Mouse (Mus musculus): ENCODE data around the gene Abhd10. TPM values are rescaled to one million over a fixed set of nuclear protein-coding genes. Genes with fewer than 3 reads are reported as not detected.
A peak's percentile ranks its signal among the peaks of the same experiment; 100 is the strongest.

Gene Abhd10
- polyA plus RNA-seq, 1 experiment from 2014 or later = 27.6 TPM

GRCm38 (mm10) chr16:45724061-45724741 lies 18.6 kb downstream of the Abhd10 start, which contains the start of gene Tagln3:
Gene Tagln3 (minus strand): TSS chr16:45724608.
- peak within 1 kb of the TSS; percentile 76 for H3K9ac ChIP-seq
- H3K4me2 ChIP-seq = peak within 1 kb of the TSS; percentile 91
- WGBS = 1% methylated on average over 30 of the region's 30 CpGs
- H3K4me3 ChIP-seq = peak within 1 kb of the TSS; percentile 60
- H3K9me3 ChIP-seq = no peaks in the 10 kb centered on the region
- no peak within 1 kb of the TSS for H3K27ac ChIP-seq (replicated peaks)
- H3K36me3 ChIP-seq = peaks cover 13% of the 10 kb centered on the region
- no peaks in the 10 kb centered on the region for H3K27me3 ChIP-seq (replicated peaks)
- ATAC-seq (ENCODE audit: extremely low read depth, insufficient number of reproducible peaks, low FRiP score, low TSS enrichment) = no peak
- peaks cover 14% of the 10 kb centered on the region for H3K4me1 ChIP-seq

GRCm38 (mm10) chr16:45723172-45723901 lies 19.4 kb downstream of the Abhd10 start:
- Histone ChIP-seq H3K9me3 (no peaks in the 10 kb centered on the region), H3K36me3 (peaks cover 7% of the 10 kb centered on the region), H3K4me1 (peaks cover 14% of the 10 kb centered on the region), H3K27ac (replicated peaks) (no peak overlapping the region), H3K9ac (peak overlapping the region; percentile 76; the same call in 1 of the 2 replicates), H3K4me2 (peak overlapping the region; percentile 91), H3K27me3 (replicated peaks) (no peaks in the 10 kb centered on the region), H3K4me3 (peak overlapping the region; percentile 60)
- WGBS = 58% methylated on average over 6 of the region's 6 CpGs
- no peak for ATAC-seq (ENCODE audit: extremely low read depth, insufficient number of reproducible peaks, low FRiP score, low TSS enrichment)

GRCm38 (mm10) chr16:45722460-45722951 lies 20.2 kb downstream of the Abhd10 start:
- no peak for ATAC-seq (ENCODE audit: extremely low read depth, insufficient number of reproducible peaks, low FRiP score, low TSS enrichment)
- Histone ChIP-seq H3K9me3 (no peaks in the 10 kb centered on the region), H3K4me1 (peaks cover 14% of the 10 kb centered on the region), H3K36me3 (0 out of 2 replicates have a peak, but pooled peaks cover 4% of the 10 kb centered on the region), H3K4me3 (no peak overlapping the region), H3K27ac (replicated peaks) (no peak overlapping the region), H3K4me2 (no peak overlapping the region), H3K9ac (no peak overlapping the region), H3K27me3 (replicated peaks) (no peaks in the 10 kb centered on the region)
- 73% methylated on average over 3 of the region's 3 CpGs for WGBS

GRCm38 (mm10) chr16:45720022-45720630 lies 22.6 kb downstream of the Abhd10 start:
- 76% methylated on average over 10 of the region's 10 CpGs for WGBS
- ATAC-seq (ENCODE audit: extremely low read depth, insufficient number of reproducible peaks, low FRiP score, low TSS enrichment) = no peak
- Histone ChIP-seq H3K27me3 (replicated peaks) (no peaks in the 10 kb centered on the region), H3K27ac (replicated peaks) (no peak overlapping the region), H3K4me1 (peaks cover 14% of the 10 kb centered on the region), H3K4me2 (no peak overlapping the region), H3K9me3 (peaks cover 4% of the 10 kb centered on the region; the same call in 1 of the 2 replicates), H3K9ac (no peak overlapping the region), H3K36me3 (peaks cover 7% of the 10 kb centered on the region; the same call in 1 of the 2 replicates), H3K4me3 (no peak overlapping the region)

GRCm38 (mm10) chr16:45718296-45718695 lies 24.5 kb downstream of the Abhd10 start:
- Histone ChIP-seq H3K9me3 (peaks cover 4% of the 10 kb centered on the region; the same call in 1 of the 2 replicates), H3K36me3 (peaks cover 7% of the 10 kb centered on the region; the same call in 1 of the 2 replicates), H3K4me2 (no peak overlapping the region), H3K27ac (replicated peaks) (no peak overlapping the region), H3K4me3 (no peak overlapping the region), H3K9ac (no peak overlapping the region), H3K4me1 (peaks cover under 1% of the 10 kb centered on the region; the same call in 1 of the 2 replicates), H3K27me3 (replicated peaks) (no peaks in the 10 kb centered on the region)
- ATAC-seq (ENCODE audit: extremely low read depth, insufficient number of reproducible peaks, low FRiP score, low TSS enrichment) = no peak
- 82% methylated on average over 4 of the region's 4 CpGs for WGBS

GRCm38 (mm10) chr16:45714489-45715150 lies 28.1 kb downstream of the Abhd10 start:
- no peaks in the 10 kb centered on the region for H3K27me3 ChIP-seq (replicated peaks)
- 71% methylated on average over 5 of the region's 5 CpGs for WGBS
- H3K4me1 ChIP-seq = no peaks in the 10 kb centered on the region
- no peak overlapping the region for H3K27ac ChIP-seq (replicated peaks)
- no peak overlapping the region for H3K4me3 ChIP-seq
- H3K9me3 ChIP-seq = peaks cover 4% of the 10 kb centered on the region; the same call in 1 of the 2 replicates
- no peak overlapping the region for H3K4me2 ChIP-seq
- no peak overlapping the region for H3K9ac ChIP-seq
- H3K36me3 ChIP-seq = peaks cover 7% of the 10 kb centered on the region; the same call in 1 of the 2 replicates
- no peak for ATAC-seq (ENCODE audit: extremely low read depth, insufficient number of reproducible peaks, low FRiP score, low TSS enrichment)

- Histone ChIP-seq H3K4me2 (no peak overlapping the region), H3K4me3 (no peak overlapping the region), H3K27ac (replicated peaks) (no peak overlapping the region), H3K4me1 (no peaks in the 10 kb centered on the region), H3K36me3 (peaks cover 7% of the 10 kb centered on the region; the same call in 1 of the 2 replicates), H3K27me3 (replicated peaks) (no peaks in the 10 kb centered on the region), H3K9ac (no peak overlapping the region), H3K9me3 (peaks cover 4% of the 10 kb centered on the region; the same call in 1 of the 2 replicates)
- no peak for ATAC-seq (ENCODE audit: extremely low read depth, insufficient number of reproducible peaks, low FRiP score, low TSS enrichment)
- WGBS = 54% methylated on average over 1 of the region's 1 CpGs
Observed at GRCm38 (mm10) chr16:45713878-45714277, 28.9 kb downstream of the Abhd10 start.

- 86% methylated on average over 5 of the region's 5 CpGs for WGBS
- no peaks in the 10 kb centered on the region for H3K4me1 ChIP-seq
- H3K27ac ChIP-seq (replicated peaks) = no peak overlapping the region
- peaks cover 3% of the 10 kb centered on the region; the same call in 1 of the 2 replicates for H3K36me3 ChIP-seq
- no peak overlapping the region for H3K9ac ChIP-seq
- H3K27me3 ChIP-seq (replicated peaks) = no peaks in the 10 kb centered on the region
- no peak for ATAC-seq (ENCODE audit: extremely low read depth, insufficient number of reproducible peaks, low FRiP score, low TSS enrichment)
- H3K4me3 ChIP-seq = no peak overlapping the region
- H3K9me3 ChIP-seq = peaks cover 4% of the 10 kb centered on the region; the same call in 1 of the 2 replicates
- no peak overlapping the region for H3K4me2 ChIP-seq
Observed at GRCm38 (mm10) chr16:45713261-45713660, 29.5 kb downstream of the Abhd10 start.

- Histone ChIP-seq H3K4me2 (no peak overlapping the region), H3K9ac (no peak overlapping the region), H3K36me3 (peaks cover under 1% of the 10 kb centered on the region; the same call in 1 of the 2 replicates), H3K4me1 (no peaks in the 10 kb centered on the region), H3K4me3 (no peak overlapping the region), H3K27ac (replicated peaks) (no peak overlapping the region), H3K9me3 (peaks cover 4% of the 10 kb centered on the region; the same call in 1 of the 2 replicates), H3K27me3 (replicated peaks) (no peaks in the 10 kb centered on the region)
- 64% methylated on average over 7 of the region's 7 CpGs for WGBS
- no peak for ATAC-seq (ENCODE audit: extremely low read depth, insufficient number of reproducible peaks, low FRiP score, low TSS enrichment)
Observed at GRCm38 (mm10) chr16:45711263-45711662, 31.5 kb downstream of the Abhd10 start.

- H3K9ac ChIP-seq = no peak overlapping the region
- H3K9me3 ChIP-seq = no peaks in the 10 kb centered on the region
- 44% methylated on average over 5 of the region's 5 CpGs for WGBS
- no peaks in the 10 kb centered on the region for H3K36me3 ChIP-seq
- H3K27me3 ChIP-seq (replicated peaks) = no peaks in the 10 kb centered on the region
- H3K4me1 ChIP-seq = no peaks in the 10 kb centered on the region
- H3K4me3 ChIP-seq = no peak overlapping the region
- H3K4me2 ChIP-seq = no peak overlapping the region
- no peak overlapping the region for H3K27ac ChIP-seq (replicated peaks)
- no peak for ATAC-seq (ENCODE audit: extremely low read depth, insufficient number of reproducible peaks, low FRiP score, low TSS enrichment)
Observed at GRCm38 (mm10) chr16:45699301-45699700, 43.5 kb downstream of the Abhd10 start.
